Mouse (Mus musculus) olfactory bulb, adult 2 months (tissue): Measurements from ENCODE around the gene Osbp2.

Source experiments
- CTCF ChIP-seq: fragments of 200-500 bp; IDR thresholded peaks from 2 replicates; pipeline ENCODE4 v1.5.1; 2012; ENCODE audit warnings: low read depth, mild to moderate bottlenecking, low read length, moderate library complexity; ENCODE audit not compliant: insufficient read depth
- POLR2A ChIP-seq: fragments of 200-500 bp; IDR thresholded peaks from 2 replicates; pipeline ENCODE4 v1.6.1; 2012; ENCODE audit warnings: mild to moderate bottlenecking, low read depth, low read length, moderate library complexity; ENCODE audit not compliant: insufficient read depth

GRCm38 (mm10) chr11:3850746-3851277 lies 12.9 kb downstream of the Osbp2 start:
- TF ChIP-seq POLR2A = no peak
- no peak for TF ChIP-seq CTCF
